Mouse (Mus musculus): ENCODE results near the gene Atp11a. TPM values are rescaled to one million over a fixed set of nuclear protein-coding genes. Genes with fewer than 3 reads are reported as not detected.
A peak's percentile ranks its signal among the peaks of the same experiment; 100 is the strongest.

Atp11a gene
- polyA plus RNA-seq (2015; fragmentation: Nextera tagmentation; extraction: Ambion mirVana) = 10.3 and 13.6 TPM in 2 replicates

GRCm38 (mm10) chr8:12756391-12757157 is at the start of gene Atp11a:
Atp11a (plus strand) TSS chr8:12757014.
- under 1% methylated on average over 30 of the region's 62 CpGs for WGBS
- Histone ChIP-seq H3K36me3 (ENCODE audit: control insufficient read depth, insufficient read depth, low read length) (no peaks in the 10 kb centered on the region), H3K9ac (ENCODE audit: low read depth, low read length) (peak within 1 kb of the TSS; percentile 95), H3K4me3 (ENCODE audit: low read depth, low read length) (peak within 1 kb of the TSS; percentile 94), H3K4me1 (ENCODE audit: control insufficient read depth, insufficient read depth, low read length) (peaks cover 11% of the 10 kb centered on the region), H3K9me3 (replicated peaks; ENCODE audit: control insufficient read depth, low read length, poor library complexity, severe bottlenecking) (no peaks in the 10 kb centered on the region), H3K27ac (ENCODE audit: low read length) (peak within 1 kb of the TSS; percentile 70), H3K27me3 (ENCODE audit: control insufficient read depth, insufficient read depth, low read depth, low read length) (no peaks in the 10 kb centered on the region), H3K4me2 (ENCODE audit: low read length) (peak within 1 kb of the TSS; percentile 95)
- ATAC-seq = peak; percentile 92

GRCm38 (mm10) chr8:12711623-12712022 is 45.2 kb upstream of the Atp11a start:
- Histone ChIP-seq H3K4me2 (ENCODE audit: low read length) (no peak overlapping the region), H3K9ac (ENCODE audit: low read depth, low read length) (no peak overlapping the region), H3K27me3 (ENCODE audit: control insufficient read depth, insufficient read depth, low read depth, low read length) (no peaks in the 10 kb centered on the region), H3K36me3 (ENCODE audit: control insufficient read depth, insufficient read depth, low read length) (no peaks in the 10 kb centered on the region), H3K9me3 (replicated peaks; ENCODE audit: control insufficient read depth, low read length, poor library complexity, severe bottlenecking) (no peaks in the 10 kb centered on the region), H3K4me3 (ENCODE audit: low read depth, low read length) (no peak overlapping the region), H3K4me1 (ENCODE audit: control insufficient read depth, insufficient read depth, low read length) (no peaks in the 10 kb centered on the region), H3K27ac (ENCODE audit: low read length) (no peak overlapping the region)
- WGBS = 80% methylated on average over 7 of the region's 7 CpGs
- no peak for ATAC-seq

- no peak overlapping the region for H3K4me2 ChIP-seq (ENCODE audit: low read length)
- no peak overlapping the region for H3K9ac ChIP-seq (ENCODE audit: low read depth, low read length)
- no peak overlapping the region for H3K4me3 ChIP-seq (ENCODE audit: low read depth, low read length)
- no peaks in the 10 kb centered on the region for H3K36me3 ChIP-seq (ENCODE audit: control insufficient read depth, insufficient read depth, low read length)
- no peak for ATAC-seq
- 86% methylated on average over 18 of the region's 18 CpGs for WGBS
- no peaks in the 10 kb centered on the region for H3K27me3 ChIP-seq (ENCODE audit: control insufficient read depth, insufficient read depth, low read depth, low read length)
- no peaks in the 10 kb centered on the region for H3K9me3 ChIP-seq (replicated peaks; ENCODE audit: control insufficient read depth, low read length, poor library complexity, severe bottlenecking)
- no peak overlapping the region for H3K27ac ChIP-seq (ENCODE audit: low read length)
- H3K4me1 ChIP-seq (ENCODE audit: control insufficient read depth, insufficient read depth, low read length) = peaks cover 3% of the 10 kb centered on the region; the same call in 1 of the 2 replicates
Measured at GRCm38 (mm10) chr8:12715861-12716585, 40.8 kb upstream of the Atp11a start.

- 49% methylated on average over 9 of the region's 9 CpGs for WGBS
- H3K4me2 ChIP-seq (ENCODE audit: low read length) = no peak overlapping the region
Measured at GRCm38 (mm10) chr8:12719091-12719490, 37.7 kb upstream of the Atp11a start.

GRCm38 (mm10) chr8:12728644-12729043 is 28.2 kb upstream of the Atp11a start:
- no peaks in the 10 kb centered on the region for H3K4me1 ChIP-seq (ENCODE audit: control insufficient read depth, insufficient read depth, low read length)
- H3K4me3 ChIP-seq (ENCODE audit: low read depth, low read length) = no peak overlapping the region
- ATAC-seq = no peak
- no peak overlapping the region for H3K27ac ChIP-seq (ENCODE audit: low read length)
- no peaks in the 10 kb centered on the region for H3K9me3 ChIP-seq (replicated peaks; ENCODE audit: control insufficient read depth, low read length, poor library complexity, severe bottlenecking)
- H3K4me2 ChIP-seq (ENCODE audit: low read length) = no peak overlapping the region
- no peaks in the 10 kb centered on the region for H3K36me3 ChIP-seq (ENCODE audit: control insufficient read depth, insufficient read depth, low read length)
- 90% methylated on average over 4 of the region's 4 CpGs for WGBS
- no peaks in the 10 kb centered on the region for H3K27me3 ChIP-seq (ENCODE audit: control insufficient read depth, insufficient read depth, low read depth, low read length)
- no peak overlapping the region for H3K9ac ChIP-seq (ENCODE audit: low read depth, low read length)

More at GRCm38 (mm10) chr8:12719091-12719490, 37.7 kb upstream of the Atp11a start:
- H3K9me3 ChIP-seq (replicated peaks; ENCODE audit: control insufficient read depth, low read length, poor library complexity, severe bottlenecking) = no peaks in the 10 kb centered on the region
- no peak overlapping the region for H3K9ac ChIP-seq (ENCODE audit: low read depth, low read length)
- H3K4me3 ChIP-seq (ENCODE audit: low read depth, low read length) = no peak overlapping the region
- ATAC-seq = no peak
- peaks cover 4% of the 10 kb centered on the region; the same call in 1 of the 2 replicates for H3K4me1 ChIP-seq (ENCODE audit: control insufficient read depth, insufficient read depth, low read length)
- H3K36me3 ChIP-seq (ENCODE audit: control insufficient read depth, insufficient read depth, low read length) = no peaks in the 10 kb centered on the region
- H3K27me3 ChIP-seq (ENCODE audit: control insufficient read depth, insufficient read depth, low read depth, low read length) = no peaks in the 10 kb centered on the region; the same call in 1 of the 2 replicates
- no peak overlapping the region for H3K27ac ChIP-seq (ENCODE audit: low read length)

GRCm38 (mm10) chr8:12730780-12731179 is 26.0 kb upstream of the Atp11a start:
- Histone ChIP-seq H3K9ac (ENCODE audit: low read depth, low read length) (no peak overlapping the region), H3K27me3 (ENCODE audit: control insufficient read depth, insufficient read depth, low read depth, low read length) (no peaks in the 10 kb centered on the region), H3K4me2 (ENCODE audit: low read length) (no peak overlapping the region), H3K4me3 (ENCODE audit: low read depth, low read length) (no peak overlapping the region), H3K36me3 (ENCODE audit: control insufficient read depth, insufficient read depth, low read length) (no peaks in the 10 kb centered on the region), H3K9me3 (replicated peaks; ENCODE audit: control insufficient read depth, low read length, poor library complexity, severe bottlenecking) (no peaks in the 10 kb centered on the region), H3K27ac (ENCODE audit: low read length) (no peak overlapping the region), H3K4me1 (ENCODE audit: control insufficient read depth, insufficient read depth, low read length) (no peaks in the 10 kb centered on the region)
- ATAC-seq = no peak
- 25% methylated on average over 5 of the region's 5 CpGs for WGBS

GRCm38 (mm10) chr8:12732431-12732830 is 24.4 kb upstream of the Atp11a start:
- 92% methylated on average over 6 of the region's 6 CpGs for WGBS
- no peaks in the 10 kb centered on the region for H3K36me3 ChIP-seq (ENCODE audit: control insufficient read depth, insufficient read depth, low read length)
- no peak for ATAC-seq

GRCm38 (mm10) chr8:12739113-12739512 is 17.7 kb upstream of the Atp11a start:
- H3K27me3 ChIP-seq (ENCODE audit: control insufficient read depth, insufficient read depth, low read depth, low read length) = no peaks in the 10 kb centered on the region
- 86% methylated on average over 9 of the region's 9 CpGs for WGBS
- H3K9ac ChIP-seq (ENCODE audit: low read depth, low read length) = no peak overlapping the region
- no peak overlapping the region for H3K27ac ChIP-seq (ENCODE audit: low read length)
- no peak for ATAC-seq
- H3K9me3 ChIP-seq (replicated peaks; ENCODE audit: control insufficient read depth, low read length, poor library complexity, severe bottlenecking) = no peaks in the 10 kb centered on the region
- H3K4me2 ChIP-seq (ENCODE audit: low read length) = no peak overlapping the region
- H3K4me1 ChIP-seq (ENCODE audit: control insufficient read depth, insufficient read depth, low read length) = no peaks in the 10 kb centered on the region
- no peaks in the 10 kb centered on the region for H3K36me3 ChIP-seq (ENCODE audit: control insufficient read depth, insufficient read depth, low read length)
- no peak overlapping the region for H3K4me3 ChIP-seq (ENCODE audit: low read depth, low read length)

More at GRCm38 (mm10) chr8:12732431-12732830, 24.4 kb upstream of the Atp11a start:
- H3K4me2 ChIP-seq (ENCODE audit: low read length) = no peak overlapping the region
- no peaks in the 10 kb centered on the region for H3K4me1 ChIP-seq (ENCODE audit: control insufficient read depth, insufficient read depth, low read length)
- H3K27ac ChIP-seq (ENCODE audit: low read length) = no peak overlapping the region
- no peak overlapping the region for H3K4me3 ChIP-seq (ENCODE audit: low read depth, low read length)
- no peak overlapping the region for H3K9ac ChIP-seq (ENCODE audit: low read depth, low read length)
- no peaks in the 10 kb centered on the region for H3K27me3 ChIP-seq (ENCODE audit: control insufficient read depth, insufficient read depth, low read depth, low read length)
- no peaks in the 10 kb centered on the region for H3K9me3 ChIP-seq (replicated peaks; ENCODE audit: control insufficient read depth, low read length, poor library complexity, severe bottlenecking)

- H3K4me1 ChIP-seq (ENCODE audit: control insufficient read depth, insufficient read depth, low read length) = no peaks in the 10 kb centered on the region
- no peak overlapping the region for H3K27ac ChIP-seq (ENCODE audit: low read length)
- H3K27me3 ChIP-seq (ENCODE audit: control insufficient read depth, insufficient read depth, low read depth, low read length) = no peaks in the 10 kb centered on the region
- no peak for ATAC-seq
- no peak overlapping the region for H3K4me3 ChIP-seq (ENCODE audit: low read depth, low read length)
- H3K4me2 ChIP-seq (ENCODE audit: low read length) = no peak overlapping the region
- H3K36me3 ChIP-seq (ENCODE audit: control insufficient read depth, insufficient read depth, low read length) = no peaks in the 10 kb centered on the region
- H3K9ac ChIP-seq (ENCODE audit: low read depth, low read length) = no peak overlapping the region
- WGBS = 88% methylated on average over 4 of the region's 4 CpGs
- H3K9me3 ChIP-seq (replicated peaks; ENCODE audit: control insufficient read depth, low read length, poor library complexity, severe bottlenecking) = no peaks in the 10 kb centered on the region
Measured at GRCm38 (mm10) chr8:12743390-12743789, 13.4 kb upstream of the Atp11a start.
